Mouse (Mus musculus): ENCODE results near the gene Kremen2.

The Kremen2 gene

GRCm38 (mm10) chr17:23737493-23738445, 7.9 kb downstream of the Kremen2 start:
- no peak for DNase-seq (ENCODE audit: low spot score in 2 of 2)

- DNase-seq (ENCODE audit: low spot score in 2 of 2) = no peak
Observed at GRCm38 (mm10) chr17:23734341-23734740, 11.3 kb downstream of the Kremen2 start.

GRCm38 (mm10) chr17:23730441-23730840, 15.2 kb downstream of the Kremen2 start:
- no peak for DNase-seq (ENCODE audit: low spot score in 2 of 2)

GRCm38 (mm10) chr17:23726758-23727142, 18.9 kb downstream of the Kremen2 start:
- DNase-seq (ENCODE audit: low spot score in 2 of 2) = peak in 1 of 2 experiments; percentile 46

GRCm38 (mm10) chr17:23725999-23726757, 19.5 kb downstream of the Kremen2 start, which contains the start of gene Pkmyt1:
TSS of gene Pkmyt1 (plus strand) at chr17:23726336.
- DNase-seq (ENCODE audit: low spot score in 2 of 2) = peak; percentile 93 to 95

GRCm38 (mm10) chr17:23725477-23725876, 20.2 kb downstream of the Kremen2 start:
- no peak for DNase-seq (ENCODE audit: low spot score in 2 of 2)

- DNase-seq (ENCODE audit: low spot score in 2 of 2) = no peak
Observed at GRCm38 (mm10) chr17:23722376-23723125, 23.1 kb downstream of the Kremen2 start, which contains the start of gene 1520401A03Rik. TSS of gene 1520401A03Rik (minus strand) at chr17:23722783.

- DNase-seq (ENCODE audit: low spot score in 2 of 2) = no peak
Observed at GRCm38 (mm10) chr17:23721886-23722285, 23.7 kb downstream of the Kremen2 start.

- DNase-seq (ENCODE audit: low spot score in 2 of 2) = no peak
Observed at GRCm38 (mm10) chr17:23719455-23719854, 26.2 kb downstream of the Kremen2 start.

- no peak for DNase-seq (ENCODE audit: low spot score in 2 of 2)
Observed at GRCm38 (mm10) chr17:23717003-23717402, 28.6 kb downstream of the Kremen2 start.

GRCm38 (mm10) chr17:23706212-23706611, 39.4 kb downstream of the Kremen2 start:
- DNase-seq (ENCODE audit: low spot score in 2 of 2) = peak; percentile 47 to 69

GRCm38 (mm10) chr17:23705525-23706104, 40.0 kb downstream of the Kremen2 start:
- no peak for DNase-seq (ENCODE audit: low spot score in 2 of 2)

GRCm38 (mm10) chr17:23704741-23705140, 40.9 kb downstream of the Kremen2 start:
- DNase-seq (ENCODE audit: low spot score in 2 of 2) = no peak

GRCm38 (mm10) chr17:23703301-23703700, 42.3 kb downstream of the Kremen2 start:
- DNase-seq (ENCODE audit: low spot score in 2 of 2) = no peak

- peak; percentile 62 to 75 for DNase-seq (ENCODE audit: low spot score in 2 of 2)
Observed at GRCm38 (mm10) chr17:23700079-23700478, 45.6 kb downstream of the Kremen2 start.

GRCm38 (mm10) chr17:23699131-23700077, 46.2 kb downstream of the Kremen2 start:
- no peak for DNase-seq (ENCODE audit: low spot score in 2 of 2)

- DNase-seq (ENCODE audit: low spot score in 2 of 2) = no peak
Observed at GRCm38 (mm10) chr17:23695801-23696200, 49.8 kb downstream of the Kremen2 start.

- no peak for DNase-seq (ENCODE audit: low spot score in 2 of 2)
Observed at GRCm38 (mm10) chr17:23694491-23694890, 51.1 kb downstream of the Kremen2 start.
